Mouse (Mus musculus): ENCODE data around the gene Dennd1a. TPM values are rescaled to one million over a fixed set of nuclear protein-coding genes. Genes with fewer than 3 reads are reported as not detected.

The Dennd1a gene
- polyA plus RNA-seq, 2 experiments from 2014 or later, result 10.9 to 19.5 TPM

- no peak for ATAC-seq
These were observed 485.5 kb downstream of the Dennd1a start for GRCm38 (mm10) chr2:37801687-37802086.

GRCm38 (mm10) chr2:37799137-37799536 is 488.1 kb downstream of the Dennd1a start:
- no peak for ATAC-seq

- no peak for ATAC-seq
These were observed 490.1 kb downstream of the Dennd1a start for GRCm38 (mm10) chr2:37797046-37797445.

- no peak for ATAC-seq
These were observed 491.2 kb downstream of the Dennd1a start for GRCm38 (mm10) chr2:37796021-37796420.

- no peak for ATAC-seq
These were observed 495.9 kb downstream of the Dennd1a start for GRCm38 (mm10) chr2:37791340-37791739.

- ATAC-seq, result no peak
These were observed 496.5 kb downstream of the Dennd1a start for GRCm38 (mm10) chr2:37790738-37791137.

- ATAC-seq, result no peak
These were observed 497.2 kb downstream of the Dennd1a start for GRCm38 (mm10) chr2:37789995-37790394.

GRCm38 (mm10) chr2:37789029-37789428 is 498.2 kb downstream of the Dennd1a start:
- ATAC-seq, result no peak

- no peak for ATAC-seq
These were observed 498.8 kb downstream of the Dennd1a start for GRCm38 (mm10) chr2:37788176-37788962.

GRCm38 (mm10) chr2:37786461-37786860 is 500.7 kb downstream of the Dennd1a start:
- no peak for ATAC-seq

GRCm38 (mm10) chr2:37784473-37784872 is 502.7 kb downstream of the Dennd1a start:
- ATAC-seq, result no peak

- ATAC-seq, result no peak
These were observed 505.2 kb downstream of the Dennd1a start for GRCm38 (mm10) chr2:37782002-37782401.

GRCm38 (mm10) chr2:37781421-37781820 is 505.8 kb downstream of the Dennd1a start:
- no peak for ATAC-seq

GRCm38 (mm10) chr2:37780270-37780929 is 506.8 kb downstream of the Dennd1a start:
- no peak for ATAC-seq

- no peak for ATAC-seq
These were observed 509.1 kb downstream of the Dennd1a start for GRCm38 (mm10) chr2:37777958-37778720.

- no peak for ATAC-seq
These were observed 510.4 kb downstream of the Dennd1a start for GRCm38 (mm10) chr2:37776611-37777411.

- no peak for ATAC-seq
These were observed 511.2 kb downstream of the Dennd1a start, which contains the start of gene Crb2 for GRCm38 (mm10) chr2:37776016-37776415. Gene Crb2 (plus strand): TSS chr2:37776249.

GRCm38 (mm10) chr2:37774571-37774970 is 512.6 kb downstream of the Dennd1a start:
- ATAC-seq, result no peak

GRCm38 (mm10) chr2:37771618-37772285 is 515.4 kb downstream of the Dennd1a start:
- peak; percentile 87 for ATAC-seq

GRCm38 (mm10) chr2:37769793-37770192 is 517.4 kb downstream of the Dennd1a start:
- no peak for ATAC-seq

- ATAC-seq, result no peak
These were observed 518.3 kb downstream of the Dennd1a start for GRCm38 (mm10) chr2:37768903-37769302.

GRCm38 (mm10) chr2:37767739-37768138 is 519.5 kb downstream of the Dennd1a start:
- no peak for ATAC-seq

Measured in CD4-positive, CD25-positive, alpha-beta regulatory T cell, adult 4 months (primary cell).